Mouse (Mus musculus) cerebellum, adult 2 months (tissue): ENCODE measurements around the gene Acox3. TPM values are rescaled to one million over a fixed set of nuclear protein-coding genes. Genes with fewer than 3 reads are reported as not detected.

Experiments used
- DNase-seq, 2 experiments: peaks; one replicate each; pipeline ENCODE4 v3.0.0; 2021
- H3K27ac ChIP-seq: fragments of 200-500 bp; 2 replicates; pipeline ENCODE4 v1.5.1; 2012; ENCODE audit warnings: low read length, control low read depth, inconsistent platforms; ENCODE audit not compliant: insufficient read depth
- H3K27me3 ChIP-seq: fragments of 200-500 bp; 2 replicates; pipeline ENCODE4 v1.6.1; 2012; ENCODE audit warnings: inconsistent platforms, mild to moderate bottlenecking, low read length, moderate library complexity; ENCODE audit not compliant: control insufficient read depth, insufficient read depth
- H3K4me1 ChIP-seq: fragments of 200-500 bp; 2 replicates; pipeline ENCODE4 v1.6.1; 2011; ENCODE audit warnings: low read length; ENCODE audit not compliant: control insufficient read depth, insufficient read depth
- H3K4me3 ChIP-seq: fragments of 200-500 bp; replicated peaks from 2 replicates; pipeline ENCODE3; 2011; ENCODE audit warnings: mild to moderate bottlenecking, low read depth, low read length, control low read depth; ENCODE audit not compliant: insufficient read depth
- CTCF ChIP-seq: fragments of 200-500 bp; IDR thresholded peaks from 2 replicates; pipeline ENCODE4 v1.5.1; 2011; ENCODE audit warnings: low read depth, mild to moderate bottlenecking, control low read depth, low read length, moderate library complexity, borderline replicate concordance; ENCODE audit not compliant: insufficient read depth
- POLR2A ChIP-seq: fragments of 200-500 bp; IDR thresholded peaks from 2 replicates; pipeline ENCODE4 v1.6.1; 2011; ENCODE audit warnings: low read length, control low read depth, borderline replicate concordance; ENCODE audit not compliant: insufficient read depth
- WGBS: fragments of 180-500 bp; shearing (Covaris S2); methylation state at CpG from one replicate; pipeline ENCODE4 v1.1.7; 2018; 5-methylcytosine and 5-hydroxymethylcytosine counted together
- polyA plus RNA-seq: library from polyadenylated mRNA; depleted of rRNA; stranded (reverse); fragments of >200 nt; gene quantifications from 2 replicates; pipeline ENCODE4 v1.2.3, GENCODE M21; 2012

The Acox3 gene
- polyA plus RNA-seq, 1 experiment, result 33.7 TPM

- TF ChIP-seq POLR2A, result no peak
- no peak for TF ChIP-seq CTCF
- no peak for DNase-seq
- WGBS, result 28% methylated on average over 12 of the region's 12 CpGs
- Histone ChIP-seq H3K27ac (no peak overlapping the region), H3K4me1 (peaks cover 6% of the 10 kb centered on the region), H3K4me3 (no peak overlapping the region), H3K27me3 (no peaks in the 10 kb centered on the region)
These were observed 26.5 kb downstream of the Acox3 start for GRCm38 (mm10) chr5:35609381-35609780.

- H3K27ac ChIP-seq, result no peak overlapping the region
- no peaks in the 10 kb centered on the region for H3K27me3 ChIP-seq
- peaks cover 6% of the 10 kb centered on the region for H3K4me1 ChIP-seq
- no peak for TF ChIP-seq POLR2A
- WGBS, result 75% methylated on average over 2 of the region's 2 CpGs
- H3K4me3 ChIP-seq, result no peak overlapping the region
- no peak for DNase-seq
These were observed 27.1 kb downstream of the Acox3 start for GRCm38 (mm10) chr5:35609971-35610370.

GRCm38 (mm10) chr5:35610381-35610780 is 27.5 kb downstream of the Acox3 start:
- H3K4me1 ChIP-seq, result peaks cover 6% of the 10 kb centered on the region
- no peak for DNase-seq
- no peaks in the 10 kb centered on the region for H3K27me3 ChIP-seq
- no peak overlapping the region for H3K4me3 ChIP-seq
- no peak overlapping the region for H3K27ac ChIP-seq
- 95% methylated on average over 7 of the region's 7 CpGs for WGBS
- no peak for TF ChIP-seq CTCF
- TF ChIP-seq POLR2A, result no peak

- H3K4me3 ChIP-seq, result no peak overlapping the region
- 40% methylated on average over 9 of the region's 9 CpGs for WGBS
- no peak overlapping the region for H3K27ac ChIP-seq
- H3K4me1 ChIP-seq, result peaks cover 6% of the 10 kb centered on the region
- no peaks in the 10 kb centered on the region for H3K27me3 ChIP-seq
- no peak for DNase-seq
- TF ChIP-seq POLR2A (no peak), CTCF (no peak)
These were observed 28.3 kb downstream of the Acox3 start for GRCm38 (mm10) chr5:35611170-35611569.

GRCm38 (mm10) chr5:35611900-35612299 is 29.1 kb downstream of the Acox3 start:
- no peak overlapping the region for H3K27ac ChIP-seq
- H3K27me3 ChIP-seq, result no peaks in the 10 kb centered on the region
- peaks cover 6% of the 10 kb centered on the region for H3K4me1 ChIP-seq
- no peak overlapping the region for H3K4me3 ChIP-seq
- no peak for DNase-seq
- TF ChIP-seq CTCF, result no peak
- TF ChIP-seq POLR2A, result no peak
- WGBS, result 41% methylated on average over 11 of the region's 11 CpGs

GRCm38 (mm10) chr5:35612722-35613121 is 29.9 kb downstream of the Acox3 start:
- no peak for TF ChIP-seq POLR2A
- TF ChIP-seq CTCF, result no peak
- H3K4me1 ChIP-seq, result peaks cover 6% of the 10 kb centered on the region
- no peak overlapping the region for H3K4me3 ChIP-seq
- H3K27ac ChIP-seq, result no peak overlapping the region
- H3K27me3 ChIP-seq, result no peaks in the 10 kb centered on the region
- no peak for DNase-seq
- 57% methylated on average over 8 of the region's 8 CpGs for WGBS

GRCm38 (mm10) chr5:35616943-35617342 is 34.1 kb downstream of the Acox3 start:
- Histone ChIP-seq H3K4me3 (no peak overlapping the region), H3K27me3 (no peaks in the 10 kb centered on the region), H3K4me1 (no peaks in the 10 kb centered on the region), H3K27ac (no peak overlapping the region)
- TF ChIP-seq CTCF (no peak), POLR2A (no peak)
- DNase-seq, result no peak
- 22% methylated on average over 5 of the region's 5 CpGs for WGBS

GRCm38 (mm10) chr5:35621114-35621513 is 38.3 kb downstream of the Acox3 start:
- no peaks in the 10 kb centered on the region for H3K27me3 ChIP-seq
- TF ChIP-seq CTCF (no peak), POLR2A (no peak)
- H3K4me3 ChIP-seq, result no peak overlapping the region
- 37% methylated on average over 4 of the region's 4 CpGs for WGBS
- H3K27ac ChIP-seq, result no peak overlapping the region
- H3K4me1 ChIP-seq, result no peaks in the 10 kb centered on the region
- DNase-seq, result no peak

- H3K27ac ChIP-seq, result no peak overlapping the region
- no peak for DNase-seq
- no peak for TF ChIP-seq POLR2A
- no peak for TF ChIP-seq CTCF
- no peak overlapping the region for H3K4me3 ChIP-seq
- no peaks in the 10 kb centered on the region for H3K4me1 ChIP-seq
- no peaks in the 10 kb centered on the region for H3K27me3 ChIP-seq
These were observed 41.0 kb downstream of the Acox3 start for GRCm38 (mm10) chr5:35623831-35624230.
